Mouse (Mus musculus): ENCODE data around the gene Nrp2.
A peak's percentile ranks its signal among the peaks of the same experiment; 100 is the strongest.

The Nrp2 gene

DNA sequence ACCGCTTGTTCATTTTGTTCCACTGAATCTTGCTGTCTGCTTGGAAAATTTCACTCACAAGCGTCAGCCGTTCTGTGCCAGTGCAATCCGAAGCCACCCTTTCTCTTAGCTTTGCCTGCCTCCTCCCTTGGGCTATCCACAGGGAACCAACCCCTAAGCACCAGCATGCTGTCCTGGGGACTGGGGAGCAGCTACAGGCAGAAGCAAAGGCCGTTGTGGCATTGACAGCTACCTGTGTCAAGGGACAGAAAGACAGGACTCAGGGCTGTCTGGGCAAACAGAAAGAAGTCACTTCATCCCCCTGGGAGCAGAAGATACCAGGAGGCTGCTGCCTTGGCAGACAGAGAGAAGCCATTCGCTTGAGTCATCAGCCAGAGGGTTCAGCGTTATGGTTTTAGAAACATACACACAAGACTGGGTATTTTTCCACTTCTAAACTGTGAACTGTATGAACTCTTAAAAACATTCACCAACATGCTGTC lies 18.7 kb downstream of the Nrp2 start:
- no peak for DNase-seq (ENCODE audit: low read depth in 2 of 2, low spot score in 2 of 2)

DNA sequence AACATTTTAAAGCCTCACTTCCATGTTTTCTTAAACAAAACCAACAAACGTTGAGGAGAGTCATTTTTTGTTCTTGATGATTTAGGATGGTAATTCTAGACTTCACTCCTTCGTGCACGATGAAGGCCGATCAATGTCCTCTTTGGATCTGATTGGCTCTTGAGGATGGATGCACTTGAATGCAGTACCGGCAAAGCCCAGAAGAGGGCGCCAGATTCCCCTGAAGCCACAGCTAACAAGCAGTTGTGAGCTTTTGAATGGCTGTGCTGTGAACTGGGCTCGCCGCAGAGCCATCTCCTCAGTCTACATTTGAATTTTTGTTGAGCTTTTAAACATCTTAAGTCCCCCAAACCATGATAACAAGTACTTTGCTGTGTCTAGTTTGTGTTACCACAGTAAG lies 19.4 kb downstream of the Nrp2 start:
- peak; percentile 23 to 40 for DNase-seq (ENCODE audit: low read depth in 2 of 2, low spot score in 2 of 2)

DNA sequence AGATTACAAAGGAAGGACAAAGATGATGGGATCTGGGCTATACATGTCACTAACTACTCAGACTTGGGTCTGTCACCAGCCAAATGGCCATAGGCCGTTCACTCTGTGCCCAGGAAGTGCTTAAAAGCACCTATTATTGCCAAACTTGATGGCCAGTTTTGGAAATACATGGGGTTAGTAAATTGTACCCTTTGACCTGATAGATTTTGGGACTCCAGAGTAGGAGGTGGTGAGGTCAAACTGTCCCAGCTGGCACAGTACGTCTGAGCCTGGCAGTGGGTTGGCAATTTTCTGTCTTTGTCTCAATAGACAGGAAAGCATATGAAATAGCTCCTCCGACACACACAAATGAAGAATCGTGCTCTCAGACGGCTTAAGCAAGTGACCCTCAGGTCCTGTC lies 20.8 kb downstream of the Nrp2 start:
- no peak for DNase-seq (ENCODE audit: low read depth in 2 of 2, low spot score in 2 of 2)

DNA sequence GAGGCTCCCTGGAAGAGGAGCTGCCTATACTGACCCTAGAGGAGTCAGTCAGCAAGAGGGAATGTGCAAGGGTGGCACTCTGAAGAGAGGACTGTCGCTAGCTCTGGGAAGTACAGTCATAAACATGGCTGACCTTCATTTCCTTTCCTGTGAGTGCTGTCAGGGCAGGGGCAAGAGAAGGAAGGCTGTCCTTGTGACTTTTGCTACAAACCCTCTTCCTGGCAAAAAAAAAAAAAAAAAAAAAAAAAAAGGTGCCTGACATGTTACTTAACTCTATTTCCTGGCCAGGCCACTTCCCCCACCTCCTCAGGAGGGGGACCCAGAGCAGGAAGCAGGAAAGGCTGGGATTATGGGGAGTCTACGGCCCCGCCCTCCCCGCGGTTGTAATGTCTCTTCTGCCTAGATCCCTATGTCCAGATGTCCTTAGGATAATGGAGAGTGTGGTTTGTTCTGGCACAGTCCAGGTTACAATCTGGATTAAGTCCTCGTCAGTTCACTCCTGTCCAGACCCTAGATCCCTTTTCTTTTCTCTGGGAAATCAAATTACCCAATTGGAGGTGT lies 21.5 kb downstream of the Nrp2 start:
- DNase-seq (ENCODE audit: low read depth in 2 of 2, low spot score in 2 of 2): no peak

DNA sequence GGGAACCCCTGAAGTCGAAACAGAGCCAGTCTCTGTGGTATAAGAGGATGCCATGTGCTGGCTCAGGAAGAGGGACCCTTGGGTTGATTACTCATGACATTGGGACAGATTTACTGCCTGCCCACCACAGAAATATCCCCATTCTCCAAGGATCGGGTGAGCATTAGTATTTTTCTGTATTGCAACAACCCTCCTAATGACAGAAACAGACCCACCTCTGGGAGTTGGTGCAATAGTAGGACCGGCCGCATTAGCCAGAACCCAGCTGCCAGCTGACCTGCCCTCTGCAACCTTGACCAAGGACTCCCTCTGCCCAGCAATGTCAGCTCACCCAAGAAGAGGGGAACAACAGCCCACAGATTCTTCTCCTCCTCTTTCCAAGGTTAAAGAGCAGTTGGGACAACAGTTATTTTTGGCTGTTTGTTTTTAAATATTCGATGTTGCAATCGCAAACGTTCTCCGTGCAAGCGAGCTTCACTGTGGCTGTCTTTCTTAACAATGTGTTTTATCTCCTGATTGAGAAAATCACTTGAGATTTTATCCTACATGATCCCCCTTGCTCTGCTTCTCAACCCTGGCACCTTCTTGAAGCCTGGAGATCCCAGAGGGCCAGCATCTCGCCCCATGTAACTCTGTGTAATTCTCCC lies 22.1 kb downstream of the Nrp2 start:
- DNase-seq (ENCODE audit: low read depth in 2 of 2, low spot score in 2 of 2): no peak

- DNase-seq (ENCODE audit: low read depth in 2 of 2, low spot score in 2 of 2): no peak
Measured at GRCm38 (mm10) chr1:62727191-62727590, 24.1 kb downstream of the Nrp2 start.

DNA sequence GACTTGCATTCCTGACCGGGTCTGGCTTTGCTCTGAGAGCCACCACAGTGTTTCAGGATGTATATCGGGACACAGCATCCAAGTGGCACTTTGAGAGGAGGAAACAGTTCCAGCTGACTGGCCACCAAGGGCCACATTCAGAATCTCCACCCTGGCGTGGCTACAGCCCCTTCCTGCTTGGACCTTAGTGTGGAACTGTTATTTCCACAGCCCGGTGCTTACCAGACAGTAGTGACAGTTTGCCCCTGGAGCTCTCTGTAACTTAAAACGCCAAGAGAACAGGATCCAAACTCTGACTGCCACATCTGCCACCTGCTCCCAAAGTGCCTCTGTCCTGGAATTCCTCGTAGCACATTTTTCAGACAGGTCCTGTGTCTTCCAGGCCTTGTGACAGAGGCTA lies 25.3 kb downstream of the Nrp2 start:
- DNase-seq (ENCODE audit: low read depth in 2 of 2, low spot score in 2 of 2): no peak

DNA sequence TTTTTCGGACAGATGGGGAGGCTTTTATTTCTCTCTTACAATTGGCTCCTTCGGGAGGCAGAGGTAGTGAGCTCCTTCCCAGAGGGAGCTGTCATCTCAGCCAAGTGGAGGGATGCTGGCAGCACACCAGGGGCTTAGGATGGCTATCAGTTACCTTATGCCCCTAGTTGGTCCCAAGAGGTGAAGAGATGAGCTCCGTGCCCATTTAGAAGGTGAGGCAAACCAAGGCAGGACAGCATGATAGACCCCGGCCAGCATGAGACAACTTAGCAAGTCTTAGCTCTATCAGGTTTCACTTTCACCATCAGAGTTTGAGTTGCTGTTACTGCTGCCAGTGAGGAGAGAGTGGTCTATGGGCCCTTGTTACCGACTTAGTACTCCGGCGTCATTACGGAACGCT lies 25.8 kb downstream of the Nrp2 start:
- no peak for DNase-seq (ENCODE audit: low read depth in 2 of 2, low spot score in 2 of 2)

DNA sequence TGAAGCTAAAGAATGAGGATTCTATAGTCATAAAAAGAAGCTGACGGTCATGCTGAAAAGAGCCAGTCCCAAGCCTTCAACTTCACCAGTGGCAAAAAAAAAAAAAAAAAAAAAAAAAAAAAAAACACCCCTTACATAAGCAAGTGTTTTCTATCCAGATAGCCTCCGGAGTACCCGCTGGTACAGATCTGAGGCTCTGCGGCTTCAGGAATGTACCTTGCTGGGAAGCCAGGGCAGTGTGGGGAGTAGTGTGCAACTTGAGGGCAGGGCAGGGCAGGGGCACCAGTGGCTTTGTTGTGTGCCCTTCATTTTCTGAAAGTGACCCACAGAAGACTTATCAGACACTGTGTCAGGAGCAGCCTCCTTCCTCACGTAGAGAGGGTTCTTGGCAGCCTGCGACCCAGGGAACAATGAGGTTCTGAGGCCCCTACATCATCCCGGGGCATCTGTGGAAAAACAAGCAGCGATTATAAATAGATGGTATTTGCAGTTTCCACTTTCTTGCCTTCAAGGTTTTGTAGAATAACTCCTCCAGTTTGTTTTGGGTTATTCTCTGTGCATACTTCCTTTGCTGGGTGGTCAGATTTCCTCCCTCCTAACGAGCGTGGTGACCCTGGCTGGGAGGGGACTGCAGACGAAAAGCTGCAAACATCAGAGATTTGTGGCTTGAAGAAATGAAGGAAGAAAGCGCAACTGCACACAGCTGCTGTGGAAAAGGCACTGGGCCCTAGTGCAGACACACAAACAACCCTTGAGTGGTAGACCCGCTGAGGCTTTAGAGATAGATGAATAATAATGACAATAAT lies 26.5 kb downstream of the Nrp2 start:
- DNase-seq (ENCODE audit: low read depth in 2 of 2, low spot score in 2 of 2): no peak

DNA sequence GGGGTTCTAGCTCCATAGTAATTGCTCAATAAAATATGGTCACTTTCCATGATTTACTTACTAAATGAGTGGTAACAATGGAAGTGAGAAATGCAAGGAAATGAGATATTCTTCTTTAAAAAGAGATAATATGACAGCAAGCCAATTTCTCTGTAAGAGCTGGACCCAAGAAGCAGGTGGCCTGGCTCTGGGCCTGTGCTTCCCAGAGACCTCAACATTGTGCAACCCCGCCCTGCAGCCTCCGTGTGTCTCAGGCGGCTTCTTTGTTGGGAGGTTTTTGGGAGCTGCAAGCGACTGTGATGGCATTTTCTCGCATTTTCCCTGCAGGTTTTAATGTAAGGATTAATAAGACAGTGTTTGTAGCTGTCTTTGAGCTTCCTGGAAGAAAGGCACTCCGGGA lies 29.0 kb downstream of the Nrp2 start:
- no peak for DNase-seq (ENCODE audit: low read depth in 2 of 2, low spot score in 2 of 2)

DNA sequence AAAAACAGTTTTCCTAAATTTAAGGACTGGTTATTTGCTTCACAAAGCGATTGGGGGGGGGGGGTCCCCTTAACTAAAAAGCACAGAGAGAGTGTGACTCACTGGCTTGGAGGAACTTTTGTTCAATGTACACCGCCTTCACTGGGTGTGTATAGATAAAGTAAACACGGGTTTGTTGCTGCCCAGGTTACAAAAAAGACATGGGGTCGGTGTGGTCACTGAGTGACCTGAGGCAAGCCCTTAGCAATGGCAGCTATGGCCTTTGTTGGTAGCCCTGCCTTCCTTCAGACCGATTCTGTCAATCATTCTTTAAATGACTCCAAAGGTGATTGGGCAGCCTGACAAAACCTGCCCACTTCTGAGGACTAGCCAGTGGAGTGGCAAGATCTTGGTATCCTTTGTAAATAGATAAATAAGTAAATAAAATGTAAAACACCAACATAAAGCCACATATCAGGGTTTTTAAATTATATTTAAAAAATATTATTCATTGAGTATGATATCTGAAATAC lies 31.4 kb downstream of the Nrp2 start:
- no peak for DNase-seq (ENCODE audit: low read depth in 2 of 2, low spot score in 2 of 2)

- DNase-seq (ENCODE audit: low read depth in 2 of 2, low spot score in 2 of 2): no peak
Measured at GRCm38 (mm10) chr1:62734980-62735379, 31.9 kb downstream of the Nrp2 start.

DNA sequence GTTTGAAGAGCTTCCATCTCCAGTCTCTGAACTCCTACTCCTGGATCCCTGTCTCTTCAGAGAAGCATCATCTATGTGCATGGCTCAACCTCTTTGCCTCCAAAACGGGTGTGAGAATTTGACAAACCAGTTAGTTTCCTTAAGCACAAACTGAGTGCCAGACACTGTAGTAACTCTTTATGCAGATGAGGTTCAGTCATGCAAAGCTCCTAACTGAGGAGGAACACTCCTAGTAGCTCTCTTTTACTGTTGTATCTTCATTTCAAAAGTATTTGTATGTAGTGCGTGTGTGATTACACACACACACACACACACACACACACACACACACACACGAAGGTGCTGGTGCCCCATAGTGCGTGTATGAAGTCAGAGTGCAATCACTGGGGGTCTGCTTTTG lies 32.8 kb downstream of the Nrp2 start:
- DNase-seq (ENCODE audit: low read depth in 2 of 2, low spot score in 2 of 2): no peak

DNA sequence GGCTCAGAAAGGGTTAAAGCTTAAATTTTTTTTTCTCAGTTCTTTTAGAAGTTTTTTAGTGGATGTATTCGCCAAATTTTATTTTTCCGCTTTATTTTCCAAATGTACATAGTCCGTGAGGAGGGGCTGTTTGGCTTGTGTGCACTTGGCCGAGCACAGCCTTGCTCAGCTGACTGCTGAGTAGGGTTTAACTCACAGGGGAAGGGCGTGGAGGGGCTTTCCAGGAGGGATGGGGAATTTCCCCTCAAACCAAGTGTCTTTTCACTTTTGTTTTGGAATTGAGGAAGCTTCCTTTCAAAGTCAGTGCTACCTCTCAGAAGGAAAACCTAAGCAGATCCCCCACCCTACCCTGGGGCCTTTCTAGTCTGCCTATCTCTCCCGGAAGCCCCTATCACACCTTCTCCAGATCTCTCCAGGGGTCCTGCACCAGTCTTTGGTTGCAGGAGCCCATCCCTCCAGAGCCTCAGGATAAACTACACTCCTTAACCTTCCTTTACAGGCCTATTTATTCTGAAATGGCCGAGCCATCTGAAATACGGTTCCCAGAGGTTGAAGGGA lies 33.4 kb downstream of the Nrp2 start:
- DNase-seq (ENCODE audit: low read depth in 2 of 2, low spot score in 2 of 2): no peak

DNA sequence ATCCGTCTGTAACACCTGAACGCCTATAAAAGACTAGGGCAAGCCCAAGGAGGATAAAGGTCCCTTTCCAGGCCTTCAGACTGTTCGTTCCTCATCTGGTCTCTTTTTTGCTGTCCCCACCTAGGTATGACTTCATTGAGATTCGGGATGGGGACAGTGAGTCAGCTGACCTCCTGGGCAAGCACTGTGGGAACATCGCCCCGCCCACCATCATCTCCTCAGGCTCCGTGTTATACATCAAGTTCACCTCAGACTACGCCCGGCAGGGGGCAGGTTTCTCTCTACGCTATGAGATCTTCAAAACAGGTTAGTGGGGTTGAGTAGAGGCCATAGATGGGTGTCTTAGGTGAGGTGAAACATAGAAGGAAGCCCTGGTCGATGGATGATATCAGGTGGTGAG lies 35.1 kb downstream of the Nrp2 start:
- no peak for DNase-seq (ENCODE audit: low read depth in 2 of 2, low spot score in 2 of 2)

- DNase-seq (ENCODE audit: low read depth in 2 of 2, low spot score in 2 of 2): no peak
Measured at GRCm38 (mm10) chr1:62742092-62742491, 39.0 kb downstream of the Nrp2 start.

- DNase-seq (ENCODE audit: low read depth in 2 of 2, low spot score in 2 of 2): no peak
Measured at GRCm38 (mm10) chr1:62743064-62743694, 40.1 kb downstream of the Nrp2 start.

GRCm38 (mm10) chr1:62745889-62746288 lies 42.8 kb downstream of the Nrp2 start:
- DNase-seq (ENCODE audit: low read depth in 2 of 2, low spot score in 2 of 2): no peak

DNA sequence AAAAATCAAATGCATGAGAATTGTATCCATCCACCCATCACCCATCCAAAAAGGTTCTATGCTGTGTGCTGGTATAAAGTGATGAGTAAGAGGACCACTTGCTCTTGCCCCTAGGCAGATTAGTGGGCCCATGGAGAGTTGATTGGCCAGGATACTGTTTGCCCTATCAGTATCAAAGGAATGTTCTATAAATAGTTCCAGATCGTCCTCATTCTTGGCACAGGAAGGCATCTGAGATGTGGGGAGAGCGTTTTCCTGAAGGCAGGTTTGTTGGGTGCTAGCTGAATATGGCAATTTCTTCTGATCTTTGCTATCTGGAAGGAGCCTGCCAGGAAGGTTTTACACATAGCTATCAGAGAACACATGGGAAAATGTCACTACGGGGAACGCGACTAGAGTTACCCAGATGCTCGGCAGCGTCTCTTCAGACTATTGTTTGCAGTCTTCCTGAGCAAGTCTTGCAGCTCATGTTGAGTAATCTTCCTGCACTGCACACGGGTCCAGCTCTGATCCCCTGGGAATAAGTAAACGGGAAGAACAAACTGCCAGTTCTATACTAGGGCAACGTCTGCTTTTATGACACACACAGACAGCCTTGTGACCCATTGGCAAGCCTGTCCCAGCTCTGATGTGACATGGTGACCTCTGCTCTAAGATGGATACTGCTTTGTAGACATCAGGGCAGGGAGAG lies 44.5 kb downstream of the Nrp2 start:
- DNase-seq (ENCODE audit: low read depth in 2 of 2, low spot score in 2 of 2): no peak

- no peak for DNase-seq (ENCODE audit: low read depth in 2 of 2, low spot score in 2 of 2)
Measured at GRCm38 (mm10) chr1:62748361-62748760, 45.3 kb downstream of the Nrp2 start.

DNA sequence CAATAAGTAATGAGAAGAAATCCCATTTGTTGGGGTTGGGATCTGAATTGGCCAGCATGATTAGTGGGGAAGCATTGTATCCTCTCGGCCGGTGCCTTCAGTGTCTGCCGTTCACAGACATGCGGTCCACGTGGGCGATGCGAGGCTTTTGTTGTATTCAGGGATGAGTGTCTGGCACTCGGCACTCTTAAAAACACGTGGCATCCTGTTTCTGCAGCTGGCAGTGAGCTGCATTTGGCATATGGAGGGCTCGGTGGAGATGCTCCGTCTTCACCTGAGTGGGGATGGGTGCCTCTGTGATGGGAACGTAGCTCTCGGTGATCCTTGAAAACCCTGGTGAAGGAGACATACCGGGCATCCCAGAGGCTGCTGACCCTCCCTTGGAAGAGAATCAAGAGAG lies 46.6 kb downstream of the Nrp2 start:
- no peak for DNase-seq (ENCODE audit: low read depth in 2 of 2, low spot score in 2 of 2)

Measured in CD8-positive naive resting alpha-beta T cell, adult 2 months (primary cell).